Mouse (Mus musculus) B cell, adult (primary cell): ENCODE data around the gene Ush1g. TPM values are rescaled to one million over a fixed set of nuclear protein-coding genes. Genes with fewer than 3 reads are reported as not detected.

Source experiments
- total RNA-seq: library from RNA; stranded (reverse); gene quantifications from 4 replicates; pipeline ENCODE4 v1.2.4, GENCODE M21; 2023; ENCODE audit not compliant: inconsistent age

Ush1g gene
- not detected in 4 replicates for total RNA-seq

DNA sequence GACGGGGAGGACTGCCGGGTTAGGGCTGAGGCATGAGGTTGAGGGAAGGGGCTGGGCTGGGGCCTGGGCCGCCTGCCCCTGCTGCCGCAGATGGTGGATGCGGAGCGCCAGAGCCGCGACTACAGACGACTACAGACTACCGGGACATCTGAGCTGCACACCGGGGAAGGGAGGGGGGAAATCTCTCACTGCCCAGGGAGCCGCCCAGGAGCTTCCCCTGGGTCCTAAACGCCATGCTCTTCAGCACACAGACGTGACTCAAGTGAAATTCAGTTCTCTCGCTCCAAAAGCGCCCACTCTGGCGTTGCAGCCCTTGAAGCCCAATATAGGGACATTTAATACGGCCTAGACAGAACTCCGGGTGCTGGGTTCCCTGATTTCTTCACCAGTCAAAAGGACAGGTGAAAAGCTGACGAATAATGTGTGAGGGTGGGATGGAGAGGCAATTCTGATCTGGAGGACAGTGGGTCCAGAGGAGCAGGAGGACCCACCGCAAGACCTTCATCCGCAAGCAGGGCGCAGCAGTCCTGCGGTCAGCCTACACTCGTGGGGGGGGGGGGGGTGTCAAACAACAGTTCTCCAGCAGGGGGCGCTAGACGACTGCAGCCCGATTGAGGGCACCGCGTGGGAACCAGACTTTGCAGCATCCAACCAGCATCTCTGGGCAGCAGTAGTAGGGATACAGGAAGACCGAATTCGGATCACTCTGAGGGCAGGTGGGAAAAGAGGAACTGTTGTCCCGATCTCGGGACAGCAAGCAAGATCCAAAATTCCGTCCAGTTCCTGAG, at the start of gene Ush1g:
Gene Ush1g (minus strand): TSS at position 136 of the 788 bp plus-strand sequence.

DNA sequence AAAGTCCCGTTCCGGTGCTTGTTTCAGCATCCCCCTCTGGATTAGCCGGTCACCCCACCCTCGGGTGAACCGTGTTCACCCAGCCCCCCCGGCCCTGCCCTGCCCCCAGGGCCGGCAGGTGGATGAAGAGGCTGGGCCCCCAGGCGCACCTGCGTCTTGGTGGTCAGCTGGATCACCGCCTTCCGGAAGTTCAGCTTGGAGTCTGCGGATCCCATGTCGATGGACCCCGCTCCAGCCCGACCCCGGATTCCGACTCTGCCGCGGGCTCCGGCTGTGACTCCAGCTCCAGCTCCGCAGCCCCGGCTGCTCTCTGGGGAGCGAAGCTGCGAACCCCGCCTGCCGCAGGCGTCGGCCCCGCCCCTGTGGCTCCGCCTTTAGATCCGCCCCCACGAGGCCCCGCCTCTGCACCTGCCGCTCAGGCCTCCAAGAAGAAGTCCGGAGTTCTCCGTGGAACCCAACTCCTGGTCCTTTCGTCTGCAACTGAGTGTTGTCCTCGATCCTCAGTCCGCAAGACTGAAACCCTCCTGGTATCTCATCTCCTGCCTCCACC, 45.6 kb upstream of the Ush1g start, which contains the start of gene Hid1:
Gene Hid1 (minus strand): TSS at position 362 of the 550 bp plus-strand sequence.

DNA sequence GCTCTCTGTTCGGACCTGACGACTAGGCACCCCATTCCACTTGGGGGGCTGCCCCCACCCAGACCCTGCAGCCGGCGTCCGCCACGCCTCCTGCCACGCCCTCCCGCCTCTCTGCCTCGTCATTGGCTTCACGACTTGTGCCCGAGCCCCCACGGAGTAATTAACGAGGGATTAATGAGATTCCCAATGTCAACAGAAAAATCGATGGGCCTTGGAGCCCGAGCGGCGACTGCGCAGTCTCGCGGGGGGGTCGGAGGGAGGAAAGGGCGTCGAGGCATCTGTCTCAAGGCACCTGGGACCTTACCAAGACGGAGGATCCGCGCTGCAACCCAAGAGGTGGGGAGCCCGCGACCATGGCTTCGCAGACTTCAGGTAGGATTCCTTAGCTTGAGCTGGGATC, 12.7 kb upstream of the Ush1g start, which contains the start of gene Otop3:
Gene Otop3 (plus strand): TSS at position 201 of the 400 bp plus-strand sequence.

DNA sequence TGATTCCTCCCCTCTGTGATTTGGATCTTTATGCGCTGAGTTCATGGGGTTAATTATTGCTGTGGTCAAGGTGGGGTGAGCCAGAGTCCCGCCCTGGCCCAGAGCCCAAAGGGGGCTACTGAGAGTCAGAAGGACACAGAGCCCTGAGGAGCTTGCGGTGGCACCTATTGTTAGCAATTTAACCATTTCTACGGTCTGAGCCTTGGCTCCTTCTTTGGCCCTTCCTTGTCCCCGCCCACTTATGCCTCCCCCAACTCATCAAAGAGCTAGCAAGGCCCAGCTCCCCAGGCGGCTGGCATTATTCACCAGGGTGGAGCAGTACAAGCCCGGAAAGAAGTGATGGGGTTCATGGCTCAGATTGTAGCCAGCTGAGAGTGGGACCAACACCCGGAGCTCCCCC, 15.0 kb downstream of the Ush1g start, which contains the start of gene Otop2:
Gene Otop2 (plus strand): TSS at position 301 of the 400 bp plus-strand sequence.

DNA sequence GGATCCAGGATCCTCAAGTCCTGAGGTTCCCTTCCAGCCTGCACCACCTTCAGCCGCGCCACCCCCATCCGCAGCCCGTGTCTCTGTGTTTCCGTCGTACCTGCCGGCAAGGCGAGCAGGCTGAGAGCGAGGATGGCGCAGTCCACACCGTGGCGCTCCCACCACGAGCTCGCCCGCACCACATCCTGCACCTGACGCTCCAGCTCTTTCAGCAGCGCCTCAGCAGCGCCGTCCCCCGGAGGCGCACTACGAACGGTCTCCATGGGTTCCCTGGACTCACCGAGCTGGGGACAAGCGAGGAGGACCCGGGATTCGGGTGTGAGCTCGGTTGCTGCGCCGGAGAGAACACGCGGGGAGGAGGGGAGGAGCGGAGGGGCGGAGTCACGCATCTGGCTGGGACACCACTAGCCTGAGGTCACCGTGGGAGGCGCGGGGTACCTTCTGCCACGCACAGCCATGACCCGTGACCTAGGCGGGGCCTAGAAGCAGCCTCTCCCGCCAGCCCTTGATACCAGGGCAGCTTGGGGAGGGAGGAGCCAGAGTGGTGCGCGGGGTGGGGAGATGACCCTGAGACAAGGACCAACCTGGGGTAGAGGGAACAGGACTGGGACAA, 24.5 kb downstream of the Ush1g start, which contains the start of gene Fads6:
Gene Fads6 (minus strand): TSS at position 450 of the 613 bp plus-strand sequence.

DNA sequence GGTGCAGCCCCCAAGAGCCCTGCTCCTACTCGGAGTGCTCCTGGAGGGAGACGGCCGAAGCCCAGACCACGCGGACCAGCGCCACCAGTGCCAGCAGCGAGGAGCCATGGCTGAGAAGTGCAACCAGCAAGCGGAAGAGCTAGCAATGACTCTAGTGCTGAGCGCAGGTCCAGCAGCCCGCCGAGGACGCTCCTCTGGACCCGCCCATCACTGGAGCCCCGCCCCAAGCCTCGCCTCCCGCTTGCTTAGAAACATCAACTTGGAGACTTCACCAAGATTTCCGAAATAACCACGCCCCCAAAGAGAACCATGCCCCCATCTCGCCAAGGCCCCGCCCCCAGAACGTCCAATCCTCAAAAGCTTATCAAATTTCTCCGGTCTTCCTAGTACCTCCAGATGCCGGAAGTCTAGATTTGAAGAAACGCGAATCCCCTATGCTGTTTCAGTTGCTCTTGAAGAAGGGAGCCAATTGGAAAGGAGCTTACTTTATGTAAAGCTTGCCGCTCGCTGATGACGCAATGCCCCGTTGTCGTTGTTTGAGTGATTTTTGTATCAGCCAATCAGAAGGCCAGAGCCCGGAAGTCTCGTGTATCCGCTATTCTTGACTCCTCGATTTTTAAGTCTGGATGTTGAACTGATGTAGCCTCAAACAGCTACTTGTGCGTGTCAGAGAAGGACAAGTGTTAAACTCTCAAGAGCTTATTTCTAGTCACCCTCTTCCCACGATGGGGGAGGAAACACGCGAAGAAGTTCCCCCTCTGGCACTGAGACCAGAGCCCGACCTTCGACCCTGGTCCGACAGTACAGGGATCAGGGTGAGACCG, 44.8 kb downstream of the Ush1g start, which contains the start of gene Fdxr:
Gene Fdxr (minus strand): TSS at position 271 of the 824 bp plus-strand sequence.

DNA sequence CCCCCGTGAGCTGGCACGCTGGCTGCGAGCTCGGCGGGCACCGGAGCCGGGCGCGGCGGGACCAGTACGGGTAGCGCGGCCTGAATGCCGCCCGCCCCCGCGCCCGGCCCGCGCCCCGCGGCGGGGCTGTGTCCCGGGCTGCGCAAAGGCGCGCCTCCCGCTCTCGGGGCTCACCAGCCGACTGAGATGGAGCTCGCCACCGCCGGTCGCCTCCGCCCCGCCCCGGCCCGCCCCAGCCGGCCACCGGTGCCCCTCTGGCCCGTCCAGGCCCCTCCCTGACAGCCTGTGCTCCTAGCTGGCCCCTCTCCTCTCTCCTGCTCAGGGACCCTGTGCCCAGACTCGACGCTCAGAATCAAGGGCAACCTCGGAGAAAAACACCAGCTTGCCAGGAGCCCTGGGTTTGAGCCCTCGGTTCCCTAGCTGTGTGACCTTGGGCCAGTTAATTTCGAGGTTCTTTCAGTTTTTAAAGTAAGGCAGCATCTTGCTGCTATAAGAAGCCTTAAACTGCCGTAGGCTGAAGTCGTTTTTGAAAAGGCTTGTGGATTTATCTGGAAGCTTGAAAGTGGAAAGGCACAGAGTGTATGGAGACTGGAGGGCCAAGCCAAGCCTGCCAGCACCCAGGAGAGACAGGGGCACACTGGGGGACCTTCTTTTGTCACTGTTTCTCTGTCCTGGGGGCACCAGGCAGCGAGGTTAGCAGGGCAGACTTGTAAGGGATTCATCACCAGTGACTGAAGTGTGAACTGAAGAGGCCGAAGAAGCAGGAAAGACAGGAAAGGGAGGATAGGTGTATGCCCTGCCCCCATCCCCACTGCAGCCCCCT, 54.6 kb downstream of the Ush1g start, which contains the start of gene Grin2c:
Gene Grin2c (minus strand): TSS at position 183 of the 823 bp plus-strand sequence.

Other genes with a start within 250 kb of the Ush1g start
- gene Rab37, start 230.6 kb downstream of the Ush1g start, total RNA-seq: 4.1 to 6.9 TPM (median 4.9 TPM) in 4 replicates
- gene Cd300lf, start 188.0 kb downstream of the Ush1g start, total RNA-seq: 9.7 to 14.3 TPM (median 10.3 TPM) in 4 replicates
- 73.9 to 83.7 TPM (median 79.0 TPM) in 4 replicates for gene Slc9a3r1, start 158.7 kb downstream of the Ush1g start, total RNA-seq
- gene Tmem104, start 134.6 kb downstream of the Ush1g start, total RNA-seq: 14.8 to 19.6 TPM (median 16.6 TPM) in 4 replicates
- gene Nat9, start 134.2 kb downstream of the Ush1g start, total RNA-seq: 15.6 to 30.2 TPM (median 19.0 TPM) in 4 replicates
- gene Grin2c, start 54.8 kb downstream of the Ush1g start, total RNA-seq: not detected in 4 replicates
- 18.4 to 21.9 TPM (median 20.6 TPM) in 4 replicates for gene Fdxr, start 45.0 kb downstream of the Ush1g start, total RNA-seq
- 0.19 TPM in 1 of 4 replicates, not detected in the others for gene Fads6, start 24.4 kb downstream of the Ush1g start, total RNA-seq
- gene Otop2, start 14.9 kb downstream of the Ush1g start, total RNA-seq: not detected in 4 replicates
- not detected in 4 replicates for gene Otop3, start 12.7 kb upstream of the Ush1g start, total RNA-seq
- gene Hid1, start 45.7 kb upstream of the Ush1g start, total RNA-seq: 0.16 to 1.3 TPM (median 0.62 TPM) in 4 replicates
- gene Cdr2l, start 59.9 kb upstream of the Ush1g start, total RNA-seq: not detected in 4 replicates
- gene Mrpl58, start 81.7 kb upstream of the Ush1g start, total RNA-seq: 39.5 to 75.4 TPM (median 57.2 TPM) in 4 replicates
- 182 to 204 TPM (median 189 TPM) in 4 replicates for gene Atp5h, start 97.9 kb upstream of the Ush1g start, total RNA-seq
- gene Kctd2, start 98.1 kb upstream of the Ush1g start, total RNA-seq: 29.9 to 44.8 TPM (median 39.7 TPM) in 4 replicates
- gene Trim80, start 118.5 kb upstream of the Ush1g start, total RNA-seq: not detected in 4 replicates
- gene Slc16a5, start 140.4 kb upstream of the Ush1g start, total RNA-seq: not detected in 4 replicates
- 8.2 to 10.0 TPM (median 9.4 TPM) in 4 replicates for gene Armc7, start 153.6 kb upstream of the Ush1g start, total RNA-seq
- gene Nt5c, start 169.8 kb upstream of the Ush1g start, total RNA-seq: 74.5 to 85.8 TPM (median 80.1 TPM) in 4 replicates
- gene Jpt1, start 192.3 kb upstream of the Ush1g start, total RNA-seq: 194 to 214 TPM (median 207 TPM) in 4 replicates
- 240 to 284 TPM (median 258 TPM) in 4 replicates for gene Sumo2, start 214.2 kb upstream of the Ush1g start, total RNA-seq
- gene Nup85, start 242.4 kb upstream of the Ush1g start, total RNA-seq: 65.8 to 88.5 TPM (median 71.8 TPM) in 4 replicates